Mouse (Mus musculus): ENCODE measurements around the gene Mup18. TPM values are rescaled to one million over a fixed set of nuclear protein-coding genes. Genes with fewer than 3 reads are reported as not detected.
"Not testable (repeated sequence)": the region's sequence is repeated elsewhere in the genome, so short reads cannot be mapped to it uniquely, and the experiment has no call there.

The Mup18 gene
- polyA plus RNA-seq (2012; fragmentation: generic; extraction: Trizol), result not detected
- long read RNA-seq, experiment 1, result 0 reads
- long read RNA-seq, experiment 2, result 0 reads

- H3K79me2 ChIP-seq (ENCODE audit: control insufficient read depth, insufficient read depth); H3K4me3 ChIP-seq (ENCODE audit: insufficient read depth, poor library complexity, severe bottlenecking); H3K27me3 ChIP-seq (ENCODE audit: control insufficient read depth, insufficient read depth, insufficient read length); H3K36me3 ChIP-seq (ENCODE audit: control insufficient read depth, insufficient read depth); H3K79me3 ChIP-seq (ENCODE audit: low read depth); H3ac ChIP-seq (ENCODE audit: control insufficient read depth, insufficient read length, low read depth): not testable (repeated sequence)
Observed at GRCm38 (mm10) chr4:61674036-61674435, at the start of gene Mup18. Gene Mup18 (minus strand): TSS chr4:61674136.

GRCm38 (mm10) chr4:61714296-61714695 lies 40.4 kb upstream of the Mup18 start:
- H3K4me3 ChIP-seq (ENCODE audit: insufficient read depth, poor library complexity, severe bottlenecking); H3K36me3 ChIP-seq (ENCODE audit: control insufficient read depth, insufficient read depth); H3K79me2 ChIP-seq (ENCODE audit: control insufficient read depth, insufficient read depth); H3ac ChIP-seq (ENCODE audit: control insufficient read depth, insufficient read length, low read depth); H3K27me3 ChIP-seq (ENCODE audit: control insufficient read depth, insufficient read depth, insufficient read length); H3K79me3 ChIP-seq (ENCODE audit: low read depth): not testable (repeated sequence)

Other genes with a start within 250 kb of the Mup18 start
- not detected for gene Mup15, start 234.4 kb downstream of the Mup18 start, polyA plus RNA-seq (2012; fragmentation: generic; extraction: Trizol)
- gene Mup16, start 154.6 kb downstream of the Mup18 start, polyA plus RNA-seq (2012; fragmentation: generic; extraction: Trizol), result not detected
- gene Mup17, start 78.3 kb downstream of the Mup18 start, polyA plus RNA-seq (2012; fragmentation: generic; extraction: Trizol), result not detected
- gene Mup19, start 108.1 kb upstream of the Mup18 start, polyA plus RNA-seq (2012; fragmentation: generic; extraction: Trizol), result not detected
- gene Mup5, start 161.1 kb upstream of the Mup18 start, polyA plus RNA-seq (2012; fragmentation: generic; extraction: Trizol), result not detected